In genomic region chr6:35043127-35043526, GRCm38 (mm10) we compare ENCODE assay signal across 17 mouse cellular contexts.
"Had no signal": no experiment of that assay in that cellular context is flagged by ENCODE, and none has a peak within 500 bp of the region (broad histone marks: within the 10 kb centered on the region; RNA-seq: fewer than 3 reads in every experiment).

No protein-coding gene starts in this region.

- H3K4me1 ChIP-seq: neural tube, embryonic 12.5 days; neural tube, embryonic 13.5 days; neural tube, embryonic 15.5 days; stomach, embryonic 15.5 days had no signal

- H3K27ac ChIP-seq: neural tube, embryonic 12.5 days; neural tube, embryonic 13.5 days; neural tube, embryonic 15.5 days; stomach, embryonic 15.5 days; stomach, postnatal 0 days had no signal

- H3K9me3 ChIP-seq: neural tube, embryonic 12.5 days; neural tube, embryonic 13.5 days; neural tube, embryonic 15.5 days; stomach, embryonic 15.5 days had no signal

- H3K4me3 ChIP-seq: neural tube, embryonic 12.5 days; neural tube, embryonic 13.5 days; neural tube, embryonic 15.5 days; stomach, embryonic 15.5 days had no signal

- H3K4me2 ChIP-seq: neural tube, embryonic 12.5 days; neural tube, embryonic 13.5 days; neural tube, embryonic 15.5 days; stomach, embryonic 15.5 days had no signal

- H3K9ac ChIP-seq: neural tube, embryonic 12.5 days; neural tube, embryonic 13.5 days; neural tube, embryonic 15.5 days; stomach, embryonic 15.5 days had no signal

- H3K27me3 ChIP-seq: neural tube, embryonic 12.5 days; neural tube, embryonic 13.5 days; neural tube, embryonic 15.5 days; stomach, embryonic 15.5 days had no signal

- H3K36me3 ChIP-seq: neural tube, embryonic 12.5 days; neural tube, embryonic 13.5 days; stomach, embryonic 15.5 days had no signal

- DNase-seq: retina, postnatal 1 day; right cerebral cortex, adult 18-20 months; right cerebral cortex, postnatal 14 days; right cerebral cortex, postnatal 25 days; right cerebral cortex, postnatal 4 days; spleen, adult 18-20 months; thymus, adult 18-20 months; thymus, adult 2 months; thymus, postnatal 14 days; thymus, postnatal 25 days; thymus, postnatal 36 days; thymus, postnatal 4 days had no signal
